Mouse (Mus musculus) lung, adult 2 months (tissue): ENCODE results near the gene Rpl27.

Experiments
- CTCF ChIP-seq: fragments of 200-500 bp; IDR thresholded peaks from 2 replicates; pipeline ENCODE4 v1.5.1; 2011; ENCODE audit warnings: mild to moderate bottlenecking, low read length, control low read depth; ENCODE audit not compliant: insufficient read depth
- POLR2A ChIP-seq: fragments of 200-500 bp; IDR thresholded peaks from 2 replicates; pipeline ENCODE4 v1.6.1; 2011; ENCODE audit warnings: low read depth, mild to moderate bottlenecking, control low read depth, low read length, borderline replicate concordance; ENCODE audit errors: extremely low read depth

GRCm38 (mm10) chr11:101418991-101419390 is 23.1 kb upstream of the Rpl27 start:
- TF ChIP-seq CTCF = no peak
- TF ChIP-seq POLR2A = no peak
